Mouse (Mus musculus) limb, embryonic 14.5 days (tissue): Measurements from ENCODE around the gene Setd1b. TPM values are rescaled to one million over a fixed set of nuclear protein-coding genes. Genes with fewer than 3 reads are reported as not detected.

ENCODE experiments used
- ATAC-seq: fragments of 200-750 bp; cut with Nextera tagmentation; 2 replicates; pipeline ENCODE4 v1.8.0; 2017; ENCODE audit warnings: low read depth, moderate number of reproducible peaks, moderate TSS enrichment; ENCODE audit not compliant: low FRiP score
- DNase-seq: peaks from one replicate; pipeline ENCODE4 v3.0.0-alpha.2; 2015; ENCODE audit warnings: low spot score
- H3K27ac ChIP-seq: fragments of 300-500 bp; sonication (generic); replicated peaks from 2 replicates; pipeline ENCODE4 v1.5.1; 2014; ENCODE audit warnings: low read depth, mild to moderate bottlenecking, low read length, moderate library complexity, mixed read lengths
- H3K27me3 ChIP-seq: fragments of 300-500 bp; sonication (generic); 2 replicates; pipeline ENCODE4 v1.6.1; 2014; ENCODE audit warnings: low read length, mixed read lengths; ENCODE audit not compliant: control insufficient read depth, insufficient read depth
- H3K36me3 ChIP-seq: fragments of 300-500 bp; sonication (generic); 2 replicates; pipeline ENCODE4 v1.6.1; 2014; ENCODE audit warnings: mild to moderate bottlenecking, low read length, moderate library complexity, mixed read lengths; ENCODE audit not compliant: control insufficient read depth, insufficient read depth
- H3K4me1 ChIP-seq: fragments of 300-500 bp; sonication (generic); 2 replicates; pipeline ENCODE4 v1.6.1; 2014; ENCODE audit warnings: antibody characterized with exemption, low read length, mixed read lengths; ENCODE audit not compliant: control insufficient read depth, insufficient read depth
- H3K4me2 ChIP-seq: fragments of 300-500 bp; sonication (generic); replicated peaks from 2 replicates; pipeline ENCODE4 v1.6.1; 2014; ENCODE audit warnings: low read depth, mild to moderate bottlenecking, low read length, moderate library complexity; ENCODE audit not compliant: severe bottlenecking
- H3K4me3 ChIP-seq: fragments of 300-500 bp; sonication (generic); replicated peaks from 2 replicates; pipeline ENCODE4 v1.5.1; 2014; ENCODE audit warnings: low read length
- H3K9ac ChIP-seq: fragments of 300-500 bp; sonication (generic); 2 replicates; pipeline ENCODE4 v1.6.1; 2014; ENCODE audit warnings: mild to moderate bottlenecking, low read depth, low read length, moderate library complexity; ENCODE audit not compliant: severe bottlenecking
- H3K9me3 ChIP-seq: fragments of 300-500 bp; sonication (generic); 2 replicates; pipeline ENCODE4 v1.6.1; 2016; ENCODE audit warnings: low read length; ENCODE audit not compliant: control insufficient read depth
- POLR2A ChIP-seq: fragments of 200-500 bp; IDR thresholded peaks from 2 replicates; pipeline ENCODE4 v1.8.0; 2012; ENCODE audit warnings: inconsistent platforms, mild to moderate bottlenecking, moderate library complexity, borderline replicate concordance; ENCODE audit not compliant: insufficient read depth, insufficient read length; ENCODE audit errors: extremely low read depth
- WGBS: fragments of 180-500 bp; shearing (Covaris S2); extraction: QIAGEN DNeasy Blood & Tissue Kit; methylation state at CpG from one replicate; pipeline ENCODE4 v1.1.7; 2014; 5-methylcytosine and 5-hydroxymethylcytosine counted together
- polyA plus RNA-seq, 2 experiments: library from polyadenylated mRNA; depleted of rRNA in 1 of 2; stranded (reverse) in 1 of 2; unstranded in 1 of 2; fragments of >200 nt; fragmentation: Nextera tagmentation in 1 of 2; extraction: Ambion mirVana in 1 of 2; gene quantifications; 2 replicates each; pipeline versions ENCODE4 v1.2.1 to v1.2.3; 2012 to 2014

Gene Setd1b
- polyA plus RNA-seq, 2 experiments, result 11.7 to 15.0 TPM

GRCm38 (mm10) chr5:123160341-123160740, 18.3 kb downstream of the Setd1b start:
- H3K9me3 ChIP-seq, result no peaks in the 10 kb centered on the region
- H3K9ac ChIP-seq, result no peak overlapping the region
- no peak for ATAC-seq
- no peak for TF ChIP-seq POLR2A
- WGBS, result 95% methylated on average over 11 of the region's 15 CpGs
- DNase-seq, result no peak
- H3K4me3 ChIP-seq, result no peak overlapping the region
- H3K27me3 ChIP-seq, result no peaks in the 10 kb centered on the region
- no peak overlapping the region for H3K27ac ChIP-seq
- no peak overlapping the region for H3K4me2 ChIP-seq
- H3K4me1 ChIP-seq, result no peaks in the 10 kb centered on the region
- H3K36me3 ChIP-seq, result peaks cover 89% of the 10 kb centered on the region

GRCm38 (mm10) chr5:123162942-123163341, 20.9 kb downstream of the Setd1b start:
- Histone ChIP-seq H3K9ac (no peak overlapping the region), H3K27me3 (no peaks in the 10 kb centered on the region), H3K4me2 (no peak overlapping the region), H3K4me3 (no peak overlapping the region), H3K36me3 (peaks cover 90% of the 10 kb centered on the region), H3K4me1 (no peaks in the 10 kb centered on the region), H3K27ac (no peak overlapping the region), H3K9me3 (no peaks in the 10 kb centered on the region)
- no peak for ATAC-seq
- WGBS, result 87% methylated on average over 9 of the region's 9 CpGs
- TF ChIP-seq POLR2A, result no peak
- DNase-seq, result no peak

- ATAC-seq (no peak), DNase-seq (no peak)
- Histone ChIP-seq H3K27ac (no peak overlapping the region), H3K36me3 (peaks cover 56% of the 10 kb centered on the region), H3K27me3 (no peaks in the 10 kb centered on the region), H3K4me3 (no peak overlapping the region), H3K4me2 (no peak overlapping the region), H3K4me1 (no peaks in the 10 kb centered on the region; the same call in 1 of the 2 replicates), H3K9me3 (no peaks in the 10 kb centered on the region), H3K9ac (no peak overlapping the region)
- WGBS, result 94% methylated on average over 10 of the region's 10 CpGs
- TF ChIP-seq POLR2A, result no peak
These were observed 24.4 kb downstream of the Setd1b start for GRCm38 (mm10) chr5:123166437-123166836.

- no peak for ATAC-seq
- 79% methylated on average over 5 of the region's 5 CpGs for WGBS
- H3K36me3 ChIP-seq, result peaks cover 45% of the 10 kb centered on the region
- no peak overlapping the region for H3K9ac ChIP-seq
- no peak overlapping the region for H3K27ac ChIP-seq
- H3K4me2 ChIP-seq, result no peak overlapping the region
- no peak for DNase-seq
- no peaks in the 10 kb centered on the region for H3K9me3 ChIP-seq
- H3K4me3 ChIP-seq, result no peak overlapping the region
- TF ChIP-seq POLR2A, result no peak
- no peaks in the 10 kb centered on the region for H3K27me3 ChIP-seq
- H3K4me1 ChIP-seq, result peaks cover 5% of the 10 kb centered on the region
These were observed 25.6 kb downstream of the Setd1b start for GRCm38 (mm10) chr5:123167591-123167990.

- Histone ChIP-seq H3K9me3 (no peaks in the 10 kb centered on the region), H3K27ac (no peak within 1 kb of the TSS), H3K4me1 (peaks cover 9% of the 10 kb centered on the region), H3K4me2 (no peak within 1 kb of the TSS), H3K36me3 (peaks cover 28% of the 10 kb centered on the region), H3K4me3 (no peak within 1 kb of the TSS), H3K9ac (no peak within 1 kb of the TSS), H3K27me3 (no peaks in the 10 kb centered on the region)
- ATAC-seq (no peak), DNase-seq (no peak)
- 79% methylated on average over 5 of the region's 5 CpGs for WGBS
- TF ChIP-seq POLR2A, result no peak
These were observed 27.3 kb downstream of the Setd1b start, which contains the start of gene Psmd9 for GRCm38 (mm10) chr5:123169284-123169683. Gene Psmd9 (plus strand): TSS chr5:123169413.

GRCm38 (mm10) chr5:123170365-123170764, 28.4 kb downstream of the Setd1b start:
- no peak overlapping the region for H3K27ac ChIP-seq

More at GRCm38 (mm10) chr5:123170365-123170764, 28.4 kb downstream of the Setd1b start:
- H3K9ac ChIP-seq, result no peak overlapping the region
- DNase-seq, result no peak
- peaks cover 22% of the 10 kb centered on the region for H3K36me3 ChIP-seq
- no peaks in the 10 kb centered on the region for H3K27me3 ChIP-seq
- H3K4me3 ChIP-seq, result no peak overlapping the region
- H3K4me2 ChIP-seq, result no peak overlapping the region
- 65% methylated on average over 9 of the region's 9 CpGs for WGBS
- no peak for ATAC-seq
- no peaks in the 10 kb centered on the region for H3K9me3 ChIP-seq
- peaks cover 9% of the 10 kb centered on the region for H3K4me1 ChIP-seq
- TF ChIP-seq POLR2A, result no peak
